Mouse (Mus musculus) erythroid progenitor cell, adult 5-6 weeks (primary cell): ENCODE measurements around the gene Ttc29. TPM values are rescaled to one million over a fixed set of nuclear protein-coding genes. Genes with fewer than 3 reads are reported as not detected.

ENCODE experiments used
- ATAC-seq: replicated peaks from 2 replicates; pipeline ENCODE4 v1.8.0; 2016; ENCODE audit warnings: moderate number of reproducible peaks, mild to moderate bottlenecking, moderate TSS enrichment, inconsistent platforms; ENCODE audit not compliant: poor library complexity, low FRiP score, severe bottlenecking
- total RNA-seq, 2 experiments: library from RNA; stranded (forward) in 1 of 2; stranded (reverse) in 1 of 2; fragments of 150-400 nt in 1 of 2; fragments of 186-747, 209-891 nt in 1 of 2; gene quantifications; 2 replicates each; pipeline versions ENCODE4 v1.2.3 to v1.2.4; 2015 to 2017; ENCODE audit warnings: low replicate concordance in 2 of 2

Ttc29 gene
- total RNA-seq, 2 experiments from 2014 or later: not detected

DNA sequence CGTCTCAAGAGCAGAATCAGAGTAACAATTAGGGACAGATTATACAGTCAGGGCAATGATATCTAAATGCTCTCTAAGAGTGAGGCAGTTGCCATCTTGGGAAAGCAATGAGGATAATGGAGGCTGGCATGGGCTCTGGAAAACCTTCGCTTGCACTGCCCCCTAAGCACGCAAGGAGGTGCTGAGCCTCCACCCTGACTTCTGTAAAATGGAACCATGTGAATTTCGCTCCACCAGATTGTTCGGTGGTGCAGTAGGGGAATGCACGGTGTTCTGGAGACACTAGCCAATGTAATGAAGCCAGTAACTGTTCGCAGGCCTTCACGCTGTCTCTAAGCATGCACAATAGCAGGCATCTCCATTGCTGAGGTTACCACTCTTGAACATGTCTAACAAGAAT lies 63.0 kb downstream of the Ttc29 start:
- ATAC-seq: no peak

DNA sequence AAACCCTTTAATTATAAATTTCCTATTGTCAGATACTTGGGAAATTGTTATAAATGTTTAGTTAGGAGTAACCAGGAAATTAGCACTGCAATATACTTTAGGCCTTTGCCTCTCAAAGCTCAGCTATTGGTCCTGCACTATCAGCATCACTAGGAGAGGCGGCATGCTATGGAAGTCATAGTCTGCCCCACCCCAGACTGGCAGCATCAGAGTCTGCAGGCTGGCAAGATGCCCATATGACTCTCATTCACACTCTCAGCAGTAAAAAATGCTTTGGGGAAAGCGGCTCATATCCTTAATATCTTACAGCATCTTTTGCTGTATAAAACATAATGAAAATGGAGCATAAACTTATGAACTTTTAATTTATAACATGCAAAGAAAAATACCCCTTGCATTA lies 64.3 kb downstream of the Ttc29 start:
- no peak for ATAC-seq

DNA sequence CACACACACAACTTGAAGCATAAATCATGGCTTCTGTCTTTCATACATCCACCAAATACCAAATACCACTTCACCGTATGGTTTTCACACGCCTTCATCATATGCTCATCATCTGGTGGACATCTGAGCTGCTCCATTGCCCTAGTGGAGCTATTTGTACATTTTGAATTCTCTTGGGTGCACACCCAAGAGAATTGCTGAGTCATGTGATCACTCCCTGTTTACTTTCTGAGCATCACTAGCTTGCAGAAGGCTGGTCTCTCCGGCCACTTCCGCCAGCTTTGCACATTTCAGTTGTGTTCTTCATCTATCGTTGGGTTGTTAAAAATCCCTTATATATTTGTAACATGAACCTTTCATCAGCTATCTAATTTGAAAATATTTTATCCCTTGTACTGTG lies 65.5 kb downstream of the Ttc29 start:
- ATAC-seq: no peak

DNA sequence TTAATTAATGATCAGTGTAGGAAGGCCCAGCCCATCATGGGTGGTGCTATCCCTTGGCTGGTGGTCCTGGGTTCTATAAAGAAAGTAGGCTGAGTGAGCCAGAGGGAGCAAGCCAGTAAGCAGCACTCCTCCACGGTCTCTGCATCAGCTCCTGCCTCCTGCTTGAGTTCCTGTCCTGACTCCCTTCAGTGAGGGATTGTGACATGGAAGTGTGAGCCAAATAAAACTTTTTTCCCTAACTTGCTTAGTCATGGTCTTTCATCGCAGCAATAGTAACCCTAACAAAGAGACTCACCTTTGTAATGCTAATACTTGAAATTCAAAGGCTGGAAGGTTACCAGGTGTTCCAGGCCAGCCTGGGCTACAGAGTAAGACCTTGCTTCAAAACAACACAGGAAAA lies 71.7 kb downstream of the Ttc29 start:
- no peak for ATAC-seq

DNA sequence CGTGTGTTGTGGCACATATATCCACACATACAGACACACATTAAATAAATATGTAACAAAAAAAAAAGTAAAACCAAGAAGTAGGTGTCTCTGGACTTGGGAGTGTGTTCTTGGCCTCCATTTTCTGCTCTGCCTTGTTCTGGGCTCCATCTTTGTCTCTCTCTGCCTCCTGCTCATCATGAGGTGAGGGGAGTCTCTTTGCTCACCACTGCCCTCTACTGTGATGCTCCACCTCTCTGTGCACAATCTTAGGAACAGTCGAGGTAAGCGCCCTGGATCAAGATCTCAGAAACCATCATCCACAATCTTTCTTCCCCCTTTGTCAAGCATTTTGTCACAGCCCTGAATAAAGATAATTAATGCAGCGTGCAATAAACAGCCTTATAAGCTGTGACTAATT lies 72.3 kb downstream of the Ttc29 start:
- ATAC-seq: no peak

DNA sequence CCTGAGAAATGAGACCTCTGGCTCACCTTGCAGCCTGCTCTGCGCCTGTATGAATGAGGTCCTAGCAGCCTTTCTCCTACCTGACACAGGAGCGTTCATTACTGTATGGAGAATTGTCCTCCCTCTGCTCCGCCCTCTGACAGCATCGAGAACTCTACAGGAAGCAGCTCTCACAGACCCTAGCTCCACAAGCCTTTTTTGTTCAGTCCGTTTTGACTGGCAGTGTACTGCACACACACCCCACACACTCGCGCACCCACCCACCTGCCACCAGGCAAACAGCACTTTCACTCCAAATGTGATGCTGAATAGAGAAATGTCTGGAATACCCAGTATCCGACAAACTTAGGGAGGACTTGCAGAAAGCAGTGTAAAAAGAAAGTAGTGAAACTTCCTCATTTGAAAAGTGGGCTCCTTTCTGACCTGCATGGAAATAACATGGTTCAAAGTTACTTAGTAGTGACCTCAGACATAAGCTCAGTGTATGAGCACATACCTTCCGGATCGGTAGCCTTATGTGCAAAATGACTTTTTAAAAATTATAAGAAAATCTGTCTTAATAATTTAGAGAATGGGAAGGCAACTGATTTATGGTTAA lies 76.4 kb downstream of the Ttc29 start:
- ATAC-seq: no peak

DNA sequence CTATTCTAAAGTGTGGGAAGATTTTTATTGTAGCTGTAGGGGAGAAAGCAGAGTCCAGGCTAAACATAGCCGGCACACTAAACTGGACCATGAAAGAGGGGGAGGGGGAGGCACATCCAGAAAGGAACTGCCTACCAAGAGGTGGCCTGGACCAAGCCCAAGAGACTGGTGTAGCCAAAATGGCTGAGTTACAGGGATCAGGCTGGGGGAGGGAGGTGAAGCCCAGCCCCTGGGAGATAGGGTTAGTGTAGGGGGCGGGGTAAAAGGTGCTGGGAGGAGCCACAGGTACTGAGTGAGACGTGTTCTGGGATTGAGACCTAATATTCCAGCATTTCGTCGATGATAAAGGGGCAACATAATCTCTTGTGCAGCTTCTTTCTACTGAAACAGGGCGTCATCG lies 77.2 kb downstream of the Ttc29 start:
- ATAC-seq: no peak

DNA sequence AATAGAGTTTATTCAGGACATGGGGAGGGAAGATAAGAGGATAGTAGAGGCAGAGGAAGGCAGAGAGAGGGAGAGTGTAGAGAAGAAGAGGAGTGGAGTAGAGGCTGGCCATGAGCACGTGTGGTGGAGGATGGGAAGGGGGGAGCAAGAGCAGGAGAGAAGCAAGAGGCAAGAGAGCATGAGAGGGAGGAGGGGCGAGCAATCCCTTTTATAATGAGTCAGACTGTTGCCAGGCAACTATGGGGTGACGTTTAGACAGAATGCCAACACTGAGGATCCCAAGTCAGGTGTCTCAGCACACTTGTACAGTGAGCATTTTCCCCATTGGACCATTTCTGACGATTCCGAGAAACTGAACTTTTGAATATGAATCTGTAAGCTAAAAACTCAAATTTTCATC lies 82.4 kb downstream of the Ttc29 start:
- ATAC-seq: no peak

DNA sequence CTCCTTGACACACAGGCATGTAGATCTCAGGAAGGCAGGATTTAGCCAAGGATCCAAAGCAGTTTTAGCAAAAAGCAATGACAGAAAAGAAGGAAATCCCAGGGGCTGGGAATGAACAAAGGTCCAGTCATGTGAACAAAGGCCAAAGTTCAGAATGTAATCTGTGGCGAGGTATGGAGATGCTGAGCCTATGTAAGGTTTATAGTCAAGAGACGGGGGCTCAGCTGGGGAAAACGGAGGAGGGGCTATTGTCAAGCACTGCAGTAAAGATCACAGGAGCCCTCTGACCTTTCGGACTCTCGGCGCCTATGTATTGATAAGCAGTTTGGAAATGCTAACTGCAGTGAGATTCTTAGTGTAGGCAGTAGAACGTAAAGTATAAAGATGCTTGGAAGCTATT lies 90.5 kb downstream of the Ttc29 start:
- ATAC-seq: no peak

DNA sequence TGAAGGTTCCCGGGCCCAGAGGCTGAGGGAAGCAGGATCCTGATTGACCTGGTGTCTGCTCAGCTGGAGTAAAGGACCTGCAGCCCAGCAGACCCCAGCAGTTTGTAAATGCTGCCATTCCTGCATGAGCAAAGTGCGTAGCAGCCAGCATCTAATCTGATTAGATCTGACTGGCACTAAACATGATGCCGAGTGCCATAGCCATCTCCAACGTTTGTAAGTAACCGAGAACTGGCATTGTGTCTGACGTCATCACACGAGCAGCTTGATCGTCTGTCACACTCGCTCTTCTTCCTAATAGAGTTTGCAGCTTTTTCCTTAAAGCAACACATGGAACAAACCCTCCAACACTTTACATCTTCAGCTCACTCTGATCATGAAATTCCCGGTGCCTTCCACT lies 93.5 kb downstream of the Ttc29 start:
- ATAC-seq: no peak

DNA sequence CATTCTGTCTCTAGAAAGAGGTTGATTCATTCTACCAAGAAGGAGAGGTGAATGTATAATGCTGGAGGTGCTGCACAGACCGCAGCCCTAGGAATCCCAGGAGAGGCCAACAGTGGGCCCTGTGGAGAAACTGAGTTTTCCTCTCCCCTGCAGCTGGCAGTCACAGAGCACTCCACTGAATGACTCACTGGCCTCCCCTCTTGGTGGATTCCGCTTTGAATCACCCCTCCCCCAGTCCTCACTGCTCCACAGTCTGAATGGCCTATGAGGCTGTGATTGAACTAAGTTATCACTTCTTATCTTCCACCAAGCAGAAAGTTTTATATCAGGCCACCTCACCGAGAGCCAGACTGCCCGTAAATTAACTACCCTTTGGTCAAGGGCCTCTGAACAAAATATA lies 94.0 kb downstream of the Ttc29 start:
- ATAC-seq: no peak

DNA sequence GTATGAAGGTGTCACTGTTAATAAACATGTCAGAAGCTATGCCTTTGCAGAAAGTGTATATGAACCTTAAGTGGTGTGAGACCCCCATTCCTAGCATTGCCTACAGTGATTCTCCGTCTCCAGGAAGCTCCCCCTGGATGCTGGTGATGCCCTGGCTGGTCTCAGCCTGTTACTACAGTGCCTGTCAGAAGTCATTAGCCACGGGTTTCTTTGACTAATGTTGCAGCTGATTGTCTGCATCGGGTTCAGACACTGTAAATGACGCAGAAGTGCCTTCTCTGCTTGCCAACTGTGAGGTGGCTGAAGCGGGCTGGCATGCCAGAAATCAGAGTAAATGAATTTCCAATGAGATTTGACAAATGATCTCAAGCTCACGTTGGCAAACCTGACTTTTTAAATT lies 96.4 kb downstream of the Ttc29 start:
- ATAC-seq: no peak

DNA sequence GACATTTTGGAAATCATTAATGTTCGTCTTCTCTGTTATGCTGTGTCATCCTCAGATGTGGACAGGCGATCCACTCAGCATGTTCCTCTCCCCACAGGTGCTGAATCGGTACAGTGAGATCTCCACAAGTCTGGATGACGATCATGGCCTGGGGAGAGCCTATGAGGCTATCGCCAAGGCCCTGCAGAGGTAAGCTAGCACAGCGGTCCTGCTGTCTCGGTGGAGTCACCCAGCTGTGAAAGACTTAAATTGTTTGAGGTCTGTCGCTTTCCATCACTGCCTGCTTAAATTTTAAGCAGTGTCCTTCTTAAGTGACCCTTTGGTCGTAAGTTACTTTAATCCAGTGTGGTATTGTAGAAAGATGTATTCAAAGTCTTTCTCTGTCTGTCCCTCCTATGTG lies 102.5 kb downstream of the Ttc29 start:
- ATAC-seq: no peak

DNA sequence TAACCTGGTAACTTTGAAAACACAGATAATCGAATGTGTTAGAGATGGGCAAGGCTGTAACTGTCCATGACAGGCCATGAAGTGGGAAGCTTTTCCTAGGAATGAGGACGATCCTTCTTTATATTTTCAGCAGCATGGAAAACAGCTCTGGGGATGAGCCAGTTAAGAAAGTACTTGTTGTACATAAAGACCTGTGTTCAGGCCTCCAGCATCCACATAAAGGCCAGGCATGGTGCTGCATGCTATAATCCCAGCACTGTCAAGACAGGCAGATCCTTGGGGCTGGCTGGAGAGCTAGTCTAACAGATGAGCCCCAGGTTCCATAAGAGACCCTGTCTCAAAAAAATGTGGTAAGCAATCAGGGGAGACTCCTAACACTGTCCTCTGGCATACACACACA lies 104.6 kb downstream of the Ttc29 start:
- no peak for ATAC-seq

DNA sequence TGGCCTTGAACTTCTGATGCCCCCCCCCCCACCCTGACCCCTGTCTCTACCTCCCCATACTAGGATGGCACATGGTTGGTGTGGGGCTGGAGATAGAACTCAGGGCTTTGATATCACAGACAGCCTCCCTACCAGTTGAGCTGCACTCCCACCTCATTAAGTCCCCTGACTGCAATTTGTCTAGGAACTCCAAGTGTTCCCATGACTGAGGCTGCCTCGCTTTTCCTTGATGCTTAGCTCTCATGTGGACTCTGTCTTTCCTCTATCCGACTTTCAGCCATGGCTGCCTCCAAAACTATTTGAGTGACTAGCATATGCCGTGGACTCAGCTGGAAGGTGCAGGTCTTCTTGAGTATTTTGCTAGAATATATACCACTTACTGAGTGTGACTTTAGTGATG lies 110.3 kb downstream of the Ttc29 start:
- no peak for ATAC-seq

DNA sequence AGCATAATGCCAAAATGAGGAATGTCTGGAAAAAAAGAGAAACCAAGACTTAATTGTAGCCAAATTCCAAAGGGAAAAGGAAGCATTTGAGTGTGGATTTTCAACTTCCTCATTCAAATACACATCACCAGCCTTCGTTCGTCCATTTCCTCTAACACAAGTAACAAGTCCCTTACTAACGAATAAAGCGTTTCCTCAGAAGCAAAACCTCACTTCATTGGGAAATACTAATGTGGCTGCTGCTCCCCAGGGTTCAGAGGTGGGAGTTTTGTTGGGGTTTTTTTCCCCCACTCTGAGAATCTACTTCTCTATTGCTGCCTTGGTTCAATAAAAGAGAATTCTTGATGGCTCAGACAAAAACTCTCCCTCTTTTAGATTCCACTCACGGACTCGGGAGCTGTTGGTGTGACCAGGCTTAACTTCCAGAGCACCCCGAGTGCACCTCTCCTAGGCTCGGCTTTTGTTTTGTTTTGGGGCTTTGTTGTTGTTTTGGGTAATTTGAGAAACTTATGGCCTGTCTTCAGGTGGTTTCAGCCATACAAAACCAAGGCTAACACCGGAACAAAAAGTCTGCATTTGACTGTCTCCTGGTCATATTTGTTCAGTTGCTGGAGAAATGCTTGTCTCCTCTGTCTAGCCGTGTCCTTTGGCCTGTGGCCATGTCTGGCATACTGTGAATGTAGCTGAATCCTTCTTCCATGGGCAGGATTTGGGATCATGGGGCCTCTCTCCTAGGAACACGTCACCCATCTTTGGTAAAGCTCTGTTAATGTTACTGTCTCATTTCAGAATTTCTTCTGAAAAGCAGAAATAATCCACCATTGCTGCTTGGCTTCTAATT lies 127.8 kb downstream of the Ttc29 start:
- ATAC-seq: no peak

DNA sequence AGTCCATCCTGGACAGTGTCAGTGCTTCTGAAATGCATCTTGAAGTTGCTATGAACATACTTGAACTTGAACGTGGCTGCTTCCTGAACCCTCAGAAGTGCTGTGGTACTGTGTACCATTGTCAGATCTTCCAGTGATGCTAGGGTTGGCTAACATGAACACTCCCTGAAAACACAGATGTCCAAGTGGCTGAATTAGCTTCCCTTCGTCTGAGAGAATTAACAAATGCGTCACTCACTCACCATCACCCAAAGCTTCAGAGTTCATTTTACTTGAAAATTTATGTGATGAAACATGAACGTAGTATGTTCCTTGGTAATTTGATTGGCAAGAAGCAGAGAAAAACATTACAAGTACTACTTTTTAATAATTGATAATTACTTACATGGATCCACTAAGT lies 129.1 kb downstream of the Ttc29 start:
- no peak for ATAC-seq

DNA sequence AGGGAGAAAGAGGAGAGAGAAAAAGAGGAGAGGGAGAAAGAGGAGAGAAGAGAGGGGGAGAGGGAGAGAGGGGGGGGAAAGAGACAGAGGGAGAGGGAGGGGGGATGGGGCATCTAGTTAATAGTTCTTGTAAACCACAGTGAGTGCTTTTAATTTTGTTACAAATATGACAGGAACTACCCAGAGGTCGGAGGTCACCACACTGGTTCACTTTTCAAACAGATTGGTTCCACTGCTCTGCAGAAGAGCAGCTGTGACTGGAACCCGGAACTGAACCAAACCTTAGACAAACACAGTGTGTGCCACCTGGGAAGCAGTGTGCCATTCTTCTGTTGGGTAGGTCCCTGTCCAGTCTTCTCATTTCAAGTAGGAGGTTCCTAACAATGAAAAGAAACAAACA lies 130.9 kb downstream of the Ttc29 start:
- no peak for ATAC-seq

DNA sequence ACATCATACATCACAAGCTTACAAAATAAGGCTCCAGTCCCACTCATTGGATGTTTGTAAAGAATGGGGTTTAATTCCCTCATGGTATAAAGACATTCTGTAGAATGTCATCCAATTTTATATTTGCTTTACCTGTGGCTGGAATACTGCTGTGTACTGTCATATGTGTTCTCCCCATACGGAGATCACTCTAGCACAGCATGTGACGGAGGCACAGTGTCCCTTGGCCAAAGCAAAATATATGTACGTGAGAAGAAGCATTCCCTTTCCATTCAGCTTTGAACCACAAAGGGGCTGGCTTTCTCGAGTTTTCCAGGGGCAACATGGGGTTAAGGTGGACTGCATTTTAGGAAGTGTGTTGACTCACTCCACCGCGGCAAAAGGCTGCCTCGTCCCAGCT lies 132.6 kb downstream of the Ttc29 start:
- no peak for ATAC-seq

DNA sequence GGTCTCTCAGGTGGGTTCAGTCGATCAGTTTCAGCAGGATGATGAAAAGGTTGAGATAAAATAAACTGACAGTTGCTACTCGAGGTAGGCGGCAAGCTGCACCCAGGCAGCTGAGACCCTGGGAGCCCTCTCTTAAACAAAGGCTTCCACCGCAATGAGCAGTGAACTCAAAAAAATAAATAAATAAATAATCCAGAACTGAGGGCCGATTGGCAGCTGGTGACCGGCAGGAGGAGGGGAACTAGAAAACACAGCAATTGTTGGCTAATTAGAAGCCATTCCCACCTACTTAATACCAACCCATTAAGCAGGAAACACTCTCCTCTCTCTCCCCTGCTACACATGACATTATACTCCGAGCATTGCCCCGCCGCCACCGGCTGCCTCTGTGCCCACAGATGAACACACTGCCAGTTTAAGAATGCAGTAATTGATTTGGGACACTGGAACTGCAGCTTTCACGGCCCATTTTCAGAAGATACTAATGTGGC lies 133.1 kb downstream of the Ttc29 start:
- ATAC-seq: no peak

DNA sequence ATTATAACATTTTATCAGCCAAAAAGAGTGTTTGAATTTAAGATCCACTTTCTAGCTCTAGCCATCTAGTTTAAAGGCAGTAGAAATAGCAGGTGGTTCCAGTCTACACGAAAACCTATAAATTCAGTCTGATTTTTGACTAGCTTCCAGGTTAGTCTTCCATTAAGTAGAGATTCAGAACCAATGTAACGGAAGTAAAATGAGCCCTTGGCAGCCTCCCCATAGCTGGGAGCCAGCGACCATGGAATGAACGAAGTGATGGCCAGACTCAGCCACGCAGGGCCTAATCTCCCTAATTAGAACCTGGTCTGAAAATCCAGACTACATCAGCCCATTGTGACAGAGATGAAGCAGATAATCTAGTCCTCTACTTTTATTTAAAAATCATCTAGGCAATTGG lies 140.8 kb downstream of the Ttc29 start:
- no peak for ATAC-seq

DNA sequence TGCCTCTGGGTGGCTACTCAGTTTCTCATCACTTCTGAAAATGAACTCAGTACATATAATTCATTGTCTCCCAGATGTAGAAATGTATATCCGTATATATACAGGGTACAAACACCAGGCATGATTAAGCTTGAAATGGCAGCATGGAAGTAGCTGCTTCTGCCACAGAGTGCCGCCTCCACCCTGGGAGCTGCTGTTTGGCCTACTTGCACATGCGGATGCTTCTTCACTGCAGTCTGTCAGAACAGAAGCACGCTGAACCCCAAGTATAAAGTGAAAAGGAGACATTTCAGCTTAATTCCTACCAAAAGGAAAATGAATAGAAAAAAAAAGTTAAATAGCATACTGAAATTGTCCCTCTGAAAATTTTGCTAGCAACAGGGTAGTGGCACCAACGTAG lies 141.7 kb downstream of the Ttc29 start:
- no peak for ATAC-seq
